Mouse (Mus musculus) liver, embryonic 14.5 days (tissue): ENCODE results near the gene Xkr7. TPM values are rescaled to one million over a fixed set of nuclear protein-coding genes. Genes with fewer than 3 reads are reported as not detected.

Experiments
- ATAC-seq: fragments of 200-750 bp; cut with Nextera tagmentation; 2 replicates; pipeline ENCODE4 v1.8.0; 2017; ENCODE audit warnings: moderate number of reproducible peaks, mild to moderate bottlenecking, moderate library complexity; ENCODE audit not compliant: insufficient read depth
- DNase-seq, 3 experiments: peaks; one replicate each; pipeline ENCODE4 v3.0.0-alpha.2; 2012 to 2013; ENCODE audit warnings: low read depth in 3 of 3, low spot score in 3 of 3
- H3K27ac ChIP-seq: fragments of 300-500 bp; sonication (generic); 2 replicates; pipeline ENCODE4 v1.5.1; 2014; ENCODE audit warnings: moderate library complexity, mild to moderate bottlenecking, control low read depth, inconsistent platforms
- H3K27me3 ChIP-seq: fragments of 300-500 bp; sonication (generic); 2 replicates; pipeline ENCODE4 v1.6.1; 2014; ENCODE audit warnings: mild to moderate bottlenecking, low read length, moderate library complexity; ENCODE audit not compliant: control insufficient read depth, insufficient read depth
- H3K36me3 ChIP-seq: fragments of 300-500 bp; sonication (generic); replicated peaks from 2 replicates; pipeline ENCODE4 v1.6.1; 2014; ENCODE audit warnings: low read depth; ENCODE audit not compliant: control insufficient read depth, insufficient read depth
- H3K4me1 ChIP-seq, 2 experiments: fragments of 200-500 bp in 1 of 2; fragments of 300-500 bp in 1 of 2; sonication (generic) in 1 of 2; replicated peaks; 2 replicates each; pipeline ENCODE4 v1.6.1; 2012 to 2014; ENCODE audit warnings: antibody characterized with exemption in 1 of 2, inconsistent platforms in 1 of 2, low read length in 1 of 2; ENCODE audit not compliant: control insufficient read depth in 2 of 2, insufficient read depth in 2 of 2
- H3K4me2 ChIP-seq: fragments of 300-500 bp; sonication (generic); 2 replicates; pipeline ENCODE4 v1.6.1; 2014; ENCODE audit warnings: low read depth, mild to moderate bottlenecking, control low read depth, moderate library complexity
- H3K4me3 ChIP-seq, 2 experiments: fragments of 200-500 bp in 1 of 2; fragments of 300-500 bp in 1 of 2; sonication (generic) in 1 of 2; 2 replicates each; pipeline ENCODE4 v1.5.1; 2012 to 2014; ENCODE audit warnings: low read depth in 2 of 2, low read length in 2 of 2, mild to moderate bottlenecking in 2 of 2, control low read depth in 1 of 2, inconsistent platforms in 1 of 2, moderate library complexity in 1 of 2; ENCODE audit not compliant: insufficient read depth in 1 of 2
- H3K9ac ChIP-seq: fragments of 300-500 bp; sonication (generic); replicated peaks from 2 replicates; pipeline ENCODE4 v1.6.1; 2014; ENCODE audit warnings: mild to moderate bottlenecking, control low read depth, moderate library complexity
- H3K9me3 ChIP-seq: fragments of 300-500 bp; sonication (generic); 2 replicates; pipeline ENCODE4 v1.6.1; 2016; ENCODE audit warnings: low read length, mixed read lengths; ENCODE audit not compliant: control insufficient read depth
- CTCF ChIP-seq: IDR thresholded peaks from 2 replicates; pipeline ENCODE4 v1.5.1; 2016; ENCODE audit warnings: antibody characterized with exemption, low read depth, control low read depth
- EP300 ChIP-seq: IDR thresholded peaks from 2 replicates; pipeline ENCODE4 v1.6.1; 2016; ENCODE audit warnings: antibody characterized with exemption, low read depth
- WGBS: fragments of 180-500 bp; shearing (Covaris S2); extraction: QIAGEN DNeasy Blood & Tissue Kit; methylation state at CpG from one replicate; pipeline ENCODE4 v1.1.7; 2014; ENCODE audit not compliant: insufficient replicate concordance; 5-methylcytosine and 5-hydroxymethylcytosine counted together
- polyA plus RNA-seq, 2 experiments: library from polyadenylated mRNA; depleted of rRNA in 1 of 2; stranded (reverse) in 1 of 2; unstranded in 1 of 2; fragments of >200 nt; fragmentation: Nextera tagmentation in 1 of 2; extraction: Ambion mirVana in 1 of 2; gene quantifications; 2 replicates each; pipeline versions ENCODE4 v1.2.1 to v1.2.3; 2012 to 2014

The Xkr7 gene
- polyA plus RNA-seq, 2 experiments = not detected

DNA sequence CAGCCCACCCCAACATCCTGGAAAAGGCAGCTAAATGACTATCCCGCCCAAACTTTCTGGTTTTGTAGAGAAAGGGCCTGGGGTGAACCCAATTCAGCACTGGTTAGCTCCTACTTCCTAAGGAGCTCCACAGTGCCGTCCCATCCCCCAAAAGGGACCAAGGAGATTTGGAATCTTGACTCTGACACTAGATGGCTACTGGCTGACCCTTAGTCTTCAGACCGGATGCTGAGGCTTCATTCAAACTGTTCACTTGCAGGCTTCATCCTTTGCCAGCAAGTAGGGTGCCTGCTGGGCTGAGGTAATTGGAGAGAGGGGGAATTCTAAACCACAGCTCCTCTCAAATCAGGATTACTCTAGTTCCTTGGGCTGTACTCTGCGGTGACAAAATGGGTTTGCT is 1.3 kb downstream of the Xkr7 start:
- no peak overlapping the region for H3K27ac ChIP-seq
- 11% methylated on average over 4 of the region's 4 CpGs for WGBS
- H3K4me1 ChIP-seq = no peaks in the 10 kb centered on the region
- ATAC-seq = no peak
- DNase-seq = no peak
- no peaks in the 10 kb centered on the region for H3K36me3 ChIP-seq
- no peak overlapping the region for H3K9ac ChIP-seq
- TF ChIP-seq CTCF = no peak
- TF ChIP-seq EP300 = no peak
- no peak overlapping the region for H3K4me2 ChIP-seq
- no peaks in the 10 kb centered on the region for H3K9me3 ChIP-seq
- H3K27me3 ChIP-seq = peaks cover 40% of the 10 kb centered on the region
- no peak overlapping the region for H3K4me3 ChIP-seq

GRCm38 (mm10) chr2:153033545-153034230 is 2.0 kb downstream of the Xkr7 start:
- Histone ChIP-seq H3K9ac (no peak overlapping the region), H3K27me3 (peaks cover 40% of the 10 kb centered on the region), H3K4me3 (no peak overlapping the region), H3K4me1 (no peaks in the 10 kb centered on the region), H3K36me3 (no peaks in the 10 kb centered on the region), H3K9me3 (no peaks in the 10 kb centered on the region), H3K4me2 (no peak overlapping the region), H3K27ac (no peak overlapping the region)
- no peak for DNase-seq
- ATAC-seq = no peak
- TF ChIP-seq CTCF (no peak), EP300 (no peak)
- 55% methylated on average over 5 of the region's 5 CpGs for WGBS

GRCm38 (mm10) chr2:153036690-153037089 is 5.0 kb downstream of the Xkr7 start:
- no peak for ATAC-seq
- Histone ChIP-seq H3K4me2 (no peak overlapping the region), H3K9ac (no peak overlapping the region), H3K4me3 (no peak overlapping the region), H3K27ac (no peak overlapping the region), H3K36me3 (no peaks in the 10 kb centered on the region), H3K9me3 (no peaks in the 10 kb centered on the region), H3K27me3 (peaks cover 19% of the 10 kb centered on the region), H3K4me1 (no peaks in the 10 kb centered on the region)
- no peak for DNase-seq
- TF ChIP-seq EP300 = no peak
- no peak for TF ChIP-seq CTCF
- 6% methylated on average over 2 of the region's 2 CpGs for WGBS

- no peak overlapping the region for H3K9ac ChIP-seq
- H3K4me2 ChIP-seq = no peak overlapping the region
- no peaks in the 10 kb centered on the region for H3K4me1 ChIP-seq
- ATAC-seq = no peak
- no peak overlapping the region for H3K4me3 ChIP-seq
- H3K36me3 ChIP-seq = no peaks in the 10 kb centered on the region
- H3K27me3 ChIP-seq = no peaks in the 10 kb centered on the region
- TF ChIP-seq EP300 = no peak
- TF ChIP-seq CTCF = no peak
- no peaks in the 10 kb centered on the region for H3K9me3 ChIP-seq
- 46% methylated on average over 3 of the region's 3 CpGs for WGBS
- DNase-seq = no peak
- no peak overlapping the region for H3K27ac ChIP-seq
These were observed 12.2 kb downstream of the Xkr7 start for GRCm38 (mm10) chr2:153043886-153044285.

- no peak for ATAC-seq
- no peak for DNase-seq
- Histone ChIP-seq H3K27ac (no peak overlapping the region), H3K9me3 (no peaks in the 10 kb centered on the region), H3K4me1 (no peaks in the 10 kb centered on the region), H3K9ac (no peak overlapping the region; the same call in 1 of the 2 replicates), H3K4me2 (no peak overlapping the region), H3K27me3 (no peaks in the 10 kb centered on the region), H3K4me3 (no peak overlapping the region), H3K36me3 (no peaks in the 10 kb centered on the region)
- TF ChIP-seq CTCF (no peak), EP300 (no peak)
- WGBS = 19% methylated on average over 8 of the region's 8 CpGs
These were observed 14.2 kb downstream of the Xkr7 start for GRCm38 (mm10) chr2:153045884-153046299.
